Mouse (Mus musculus) thymus, postnatal 0 days (tissue): ENCODE data around the gene Tat. TPM values are rescaled to one million over a fixed set of nuclear protein-coding genes. Genes with fewer than 3 reads are reported as not detected.

Experiments used
- DNase-seq: peaks from one replicate; pipeline ENCODE4 v3.0.0-alpha.2; 2015; ENCODE audit warnings: low spot score
- polyA plus RNA-seq: library from polyadenylated mRNA; unstranded; fragments of >200 nt; fragmentation: Nextera tagmentation; extraction: Ambion mirVana; gene quantifications from 2 replicates; pipeline ENCODE4 v1.2.1, GENCODE M21; 2015

Tat gene
- polyA plus RNA-seq, 1 experiment from 2014 or later = 0.12 TPM

GRCm38 (mm10) chr8:110039659-110040058, 49.4 kb downstream of the Tat start, which contains the start of gene Chst4:
Chst4 (minus strand) TSS chr8:110039740.
- no peak for DNase-seq

- no peak for DNase-seq
These were observed 50.3 kb downstream of the Tat start for GRCm38 (mm10) chr8:110040509-110040908.

Other genes starting within 250 kb of the Tat start
- 26.3 and 28.2 TPM in 2 replicates for gene Ap1g1, start 211.9 kb upstream of the Tat start, polyA plus RNA-seq
- 0.68 and 0.72 TPM in 2 replicates for gene Phlpp2, start 121.9 kb upstream of the Tat start, polyA plus RNA-seq
- 0.44 and 0.73 TPM in 2 replicates for gene Marveld3, start 28.2 kb upstream of the Tat start, polyA plus RNA-seq
- gene Chst4, start 49.3 kb downstream of the Tat start, polyA plus RNA-seq = not detected in 2 replicates
- 1.2 and 1.5 TPM in 2 replicates for gene Zfp612, start 89.3 kb downstream of the Tat start, polyA plus RNA-seq
- gene Gm21964, start 110.8 kb downstream of the Tat start, polyA plus RNA-seq = 0.14 TPM in 1 of 2 replicates, not detected in the other
- gene Gm17720, start 112.3 kb downstream of the Tat start, polyA plus RNA-seq = not detected in 2 replicates
- 1.3 and 1.4 TPM in 2 replicates for gene Calb2, start 177.8 kb downstream of the Tat start, polyA plus RNA-seq
- gene Cmtr2, start 225.2 kb downstream of the Tat start, polyA plus RNA-seq = 6.9 and 7.6 TPM in 2 replicates